Mouse (Mus musculus) urinary bladder, adult 2 months (tissue): ENCODE measurements around the gene Mfrp. TPM values are rescaled to one million over a fixed set of nuclear protein-coding genes. Genes with fewer than 3 reads are reported as not detected.

Experiments
- DNase-seq: peaks from one replicate; pipeline ENCODE4 v3.0.0; 2022; ENCODE audit warnings: low spot score
- polyA plus RNA-seq: library from polyadenylated mRNA; depleted of rRNA; stranded (reverse); fragments of >200 nt; gene quantifications from 2 replicates; pipeline ENCODE4 v1.2.3, GENCODE M21; 2012; rRNA removed

Mfrp gene
- polyA plus RNA-seq, 1 experiment: 0.21 TPM

DNA sequence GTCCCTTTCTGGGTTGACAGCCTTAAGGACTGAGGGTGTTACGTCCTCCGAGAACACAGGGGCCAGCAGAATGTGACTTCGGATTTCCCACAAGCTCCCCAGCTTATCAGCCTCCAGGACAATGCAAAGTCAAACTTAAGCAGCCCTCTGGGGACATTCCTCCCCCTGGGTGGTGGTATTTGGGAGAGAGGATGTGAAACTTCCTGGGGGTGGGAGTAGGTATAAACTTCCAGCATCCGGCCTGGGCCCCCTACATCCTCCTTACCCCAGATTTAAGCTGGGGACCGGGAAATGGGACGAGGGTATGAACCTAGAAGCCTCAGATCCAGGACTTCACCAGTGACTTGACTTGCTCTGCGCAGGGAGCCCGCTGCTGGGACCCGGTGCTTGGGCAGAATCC, 28.1 kb downstream of the Mfrp start:
- no peak for DNase-seq

DNA sequence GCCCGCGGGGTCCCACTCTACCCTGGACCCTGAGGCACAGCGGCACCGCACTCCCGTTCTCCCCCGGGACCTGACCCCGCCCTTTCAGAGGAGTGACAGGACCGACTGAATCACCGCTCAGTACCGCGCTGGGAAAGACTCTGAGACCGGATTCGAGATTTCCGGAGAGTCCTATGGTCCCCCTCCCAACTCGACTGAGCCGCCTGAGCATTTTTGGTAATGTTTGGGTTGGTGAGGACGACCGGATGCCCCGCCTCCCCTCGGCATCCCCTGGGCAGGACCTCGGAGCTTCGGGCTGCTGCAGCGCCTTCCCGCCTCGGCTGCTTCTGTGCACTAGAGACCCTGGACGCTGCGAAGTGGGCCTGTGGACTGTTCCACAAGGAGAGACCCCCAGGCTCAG, 28.5 kb downstream of the Mfrp start:
- DNase-seq: no peak

DNA sequence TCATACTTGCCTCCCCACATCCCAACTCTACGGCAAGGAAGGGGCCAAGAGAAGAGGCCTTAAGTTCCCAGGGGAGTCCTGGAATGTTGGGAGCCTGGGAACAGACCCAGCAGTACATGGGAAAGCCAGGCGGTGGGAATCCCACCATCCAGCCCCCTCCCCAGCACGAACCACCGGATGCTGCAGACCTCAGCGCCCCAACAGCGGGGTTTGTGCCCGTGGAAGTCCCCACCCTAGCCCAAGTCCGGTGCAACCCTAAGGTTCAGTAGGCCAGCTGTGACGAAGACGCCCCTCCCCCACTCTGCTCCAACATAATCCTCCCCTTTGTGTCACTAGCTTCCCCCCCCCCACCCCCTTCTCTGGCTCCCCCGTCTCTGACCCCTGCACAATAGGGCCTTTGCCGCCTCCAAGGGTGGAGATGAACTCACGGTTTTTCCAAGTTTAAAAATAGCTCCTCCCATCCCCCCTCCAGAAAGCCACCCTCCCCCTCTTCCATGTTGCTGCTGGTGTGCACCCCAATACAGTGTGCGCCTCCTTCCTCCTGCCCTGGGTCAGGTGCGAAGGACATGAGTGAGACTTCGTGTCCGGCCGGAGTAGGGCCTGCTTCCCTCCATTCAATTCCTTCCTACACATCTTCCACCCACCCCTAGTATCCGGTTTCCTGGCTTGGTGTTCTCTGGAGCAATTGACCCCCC, 29.2 kb downstream of the Mfrp start:
- DNase-seq: no peak

DNA sequence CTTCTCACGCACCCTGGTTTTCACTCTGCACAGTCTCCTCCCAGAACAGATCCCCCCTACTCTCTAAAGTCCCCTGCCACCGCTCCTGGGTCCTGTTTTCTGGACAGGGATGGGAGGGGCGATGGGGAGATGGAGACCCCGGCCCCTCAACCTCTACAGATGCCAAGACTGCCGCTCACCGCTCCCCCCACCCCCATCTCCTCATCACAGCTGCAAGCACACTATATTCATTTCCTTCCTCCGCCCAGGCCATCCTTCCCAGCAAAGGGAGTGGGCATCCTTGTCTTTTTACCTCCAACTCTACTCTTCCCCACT, 29.7 kb downstream of the Mfrp start:
- DNase-seq: no peak

DNA sequence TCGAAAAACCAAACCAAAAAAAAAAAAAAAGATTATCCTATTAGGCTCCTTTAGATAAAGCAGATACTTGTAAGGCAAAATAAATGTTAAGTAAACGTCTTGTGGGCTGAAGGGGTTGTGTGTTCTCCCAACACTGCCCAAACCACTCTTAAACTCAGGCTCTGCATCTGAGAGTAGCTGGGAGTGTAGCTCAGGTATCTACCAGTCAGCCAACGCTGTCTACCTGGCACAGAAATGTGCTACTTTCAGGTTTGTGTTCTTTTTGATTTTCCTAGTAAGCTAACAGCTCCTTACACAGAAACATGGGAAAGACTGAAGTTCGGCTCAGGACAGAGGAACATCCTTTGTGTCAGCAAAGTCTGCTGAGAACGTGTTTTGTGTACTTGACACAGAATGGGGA, 30.7 kb downstream of the Mfrp start:
- DNase-seq: no peak

DNA sequence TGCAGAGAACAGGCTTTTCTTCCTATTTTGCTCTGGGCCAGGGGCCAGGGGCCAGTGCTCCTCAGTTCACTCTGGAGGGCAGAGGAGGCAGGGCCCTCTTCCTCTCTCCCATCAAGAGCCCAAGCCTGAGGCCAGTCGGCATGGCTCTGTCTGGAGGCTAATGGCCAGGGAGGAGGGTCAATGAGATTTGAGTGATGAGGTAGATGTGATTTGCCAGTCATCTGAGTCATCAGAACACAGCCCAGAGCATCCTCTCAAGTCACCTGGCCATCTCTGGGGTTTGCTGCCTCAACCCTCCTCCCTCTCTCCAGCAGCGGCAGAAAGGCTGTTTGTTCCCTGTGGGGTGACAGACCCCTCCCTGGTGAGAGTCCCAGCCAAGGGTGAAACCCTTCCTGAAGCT, 31.8 kb downstream of the Mfrp start:
- DNase-seq: no peak

DNA sequence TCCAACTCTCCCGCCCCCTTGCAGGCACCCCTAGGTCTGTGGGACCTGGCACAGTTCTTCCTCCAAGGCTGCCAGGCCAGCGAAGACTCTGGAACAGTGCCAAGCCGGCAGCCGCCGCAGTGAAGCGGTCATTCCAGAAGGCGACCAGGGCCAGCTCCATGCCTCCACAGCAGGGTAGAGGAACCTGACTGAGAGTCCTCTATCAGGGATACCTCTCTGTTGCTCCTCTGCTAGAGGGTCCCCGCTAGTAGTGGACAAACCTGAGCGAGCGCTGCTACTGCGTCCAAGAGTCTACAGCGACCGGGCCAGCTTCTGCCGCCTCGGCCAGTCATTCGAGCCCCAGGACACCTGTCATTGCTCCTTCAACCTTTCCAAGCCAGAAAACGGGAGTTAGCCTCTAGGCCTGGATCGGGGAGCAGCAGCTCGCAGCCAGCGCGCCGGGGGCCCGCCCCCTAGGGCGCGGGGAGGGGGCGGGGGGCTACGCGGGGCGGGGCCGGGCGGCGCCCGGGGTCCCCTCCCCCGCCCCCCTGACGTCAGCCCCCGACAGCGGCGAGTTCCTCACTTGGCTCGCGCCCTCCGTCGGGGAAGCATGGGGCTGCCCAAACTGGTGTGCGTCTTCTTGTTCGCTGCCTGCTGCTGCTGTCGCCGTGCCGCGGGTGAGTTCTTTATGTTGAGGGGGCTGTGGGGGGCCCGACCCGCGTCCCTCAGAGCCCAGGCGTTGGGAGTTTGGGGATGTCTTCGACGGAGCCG, 32.7 kb downstream of the Mfrp start, which contains the start of gene Mcam:
Mcam (plus strand) TSS at position 369 of the 750 bp plus-strand sequence.
- DNase-seq: peak; percentile 56

DNA sequence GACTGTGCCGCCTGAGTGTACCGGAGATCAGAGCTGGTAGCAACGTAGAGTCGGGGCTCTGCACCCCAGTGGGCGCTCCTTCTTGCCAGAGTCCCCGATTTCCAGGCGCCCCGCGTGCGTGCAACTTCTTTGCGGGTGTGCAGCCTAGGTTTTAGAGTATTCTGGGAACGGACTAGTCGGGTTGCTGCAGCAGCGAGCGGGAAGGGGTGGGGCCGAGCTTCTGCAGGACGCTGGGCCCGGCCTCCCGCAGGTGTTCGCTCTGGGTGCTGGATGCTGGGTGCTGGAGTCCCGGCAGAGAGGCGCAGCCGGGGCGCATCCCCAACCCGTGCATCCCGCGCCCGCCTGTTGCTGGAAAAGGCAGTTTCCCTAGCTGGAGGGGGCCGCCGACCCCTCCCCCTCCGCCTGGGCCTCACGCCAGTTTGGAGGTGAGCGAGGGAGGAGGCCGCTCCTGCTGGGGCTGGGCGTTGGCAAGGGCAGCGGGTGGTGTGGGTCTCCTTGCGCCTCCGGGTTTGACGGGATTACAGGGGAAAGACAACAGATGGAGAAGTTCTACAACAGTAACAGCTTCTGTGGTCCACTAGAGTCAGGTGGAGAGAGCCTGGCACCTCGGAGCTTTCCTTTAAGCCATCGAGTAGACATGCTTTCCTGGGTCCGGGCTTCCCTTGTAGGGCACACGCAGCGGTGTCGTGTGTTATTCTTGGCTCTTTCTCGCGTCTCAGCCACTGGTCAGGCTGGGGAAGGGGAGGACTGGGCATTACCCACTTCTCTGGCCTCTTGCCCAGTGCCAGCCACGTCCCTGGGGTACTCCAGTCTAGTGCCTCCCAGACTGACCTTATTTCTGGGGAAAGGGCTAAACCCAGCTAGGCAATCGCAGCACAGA, 33.6 kb downstream of the Mfrp start:
- DNase-seq: peak; percentile 75

DNA sequence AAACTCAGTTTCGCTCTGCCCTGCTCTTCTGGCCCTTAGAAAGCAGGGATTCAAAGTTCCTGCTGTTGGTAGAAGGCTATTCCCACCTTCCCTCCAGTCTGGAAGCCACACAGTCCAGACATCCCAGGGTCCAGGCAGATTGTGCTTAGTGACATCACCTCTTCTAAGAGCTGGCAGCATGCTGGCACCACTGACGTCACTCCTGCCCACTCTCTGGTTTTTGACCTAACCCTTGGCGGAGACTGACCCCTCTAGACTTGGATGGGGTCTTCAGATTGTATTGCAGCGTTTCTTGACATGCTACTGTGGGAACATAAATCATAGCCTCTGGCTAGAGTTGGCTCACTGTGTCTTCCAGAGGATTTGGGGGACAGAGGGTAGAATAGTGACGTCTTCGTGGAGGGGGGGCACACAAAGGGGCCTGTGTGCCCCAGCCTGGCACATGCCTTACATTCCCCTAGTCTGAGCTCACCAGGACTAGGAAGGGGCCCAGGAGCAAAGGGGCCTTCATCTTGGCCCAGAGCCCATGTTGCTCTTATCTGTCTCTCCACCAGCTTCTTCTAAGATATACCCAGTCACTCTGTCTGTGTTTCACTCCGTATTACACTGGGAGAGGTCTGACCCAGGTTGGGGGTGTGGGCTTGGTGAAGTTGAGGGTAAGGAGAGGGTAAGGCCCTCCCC, 34.3 kb downstream of the Mfrp start:
- no peak for DNase-seq

DNA sequence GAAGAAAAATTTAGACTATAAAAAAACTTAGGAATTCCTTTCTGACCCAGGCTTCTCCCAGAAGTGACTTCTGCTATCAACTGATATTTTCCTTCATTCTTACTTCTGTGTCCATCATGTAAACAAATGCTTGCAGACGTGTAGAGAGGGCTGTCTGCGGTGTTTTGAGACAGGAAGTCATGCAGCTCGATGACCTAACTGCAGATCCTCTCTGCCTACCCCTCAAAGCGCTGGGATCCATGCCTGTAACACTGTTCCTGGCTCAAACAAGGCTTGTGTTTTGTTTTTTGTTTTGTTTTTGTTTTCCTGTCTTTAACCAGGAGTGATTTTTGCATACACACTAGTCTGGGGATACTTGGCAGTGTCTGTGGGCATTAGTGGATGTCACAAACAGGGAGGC, 36.3 kb downstream of the Mfrp start:
- DNase-seq: no peak

DNA sequence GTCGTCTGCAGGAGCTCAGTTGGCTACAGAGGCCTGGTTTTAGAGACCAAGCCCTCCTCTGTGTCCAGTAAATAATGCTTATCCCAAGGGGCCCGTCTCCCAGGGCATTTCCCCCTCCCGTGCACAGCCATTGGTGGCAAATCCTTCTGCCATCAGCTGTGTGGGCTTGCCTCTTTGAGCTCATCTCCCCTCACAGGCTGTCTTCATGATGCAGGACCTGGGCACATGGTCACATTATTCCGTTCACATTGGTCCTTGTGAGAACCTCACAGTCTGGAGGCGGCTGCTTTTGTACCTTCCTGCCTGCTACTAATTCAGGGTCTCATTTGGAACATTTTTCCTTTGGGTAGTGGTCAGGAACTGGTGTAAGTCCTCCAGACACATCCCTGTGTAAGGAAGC, 40.4 kb downstream of the Mfrp start:
- DNase-seq: no peak

DNA sequence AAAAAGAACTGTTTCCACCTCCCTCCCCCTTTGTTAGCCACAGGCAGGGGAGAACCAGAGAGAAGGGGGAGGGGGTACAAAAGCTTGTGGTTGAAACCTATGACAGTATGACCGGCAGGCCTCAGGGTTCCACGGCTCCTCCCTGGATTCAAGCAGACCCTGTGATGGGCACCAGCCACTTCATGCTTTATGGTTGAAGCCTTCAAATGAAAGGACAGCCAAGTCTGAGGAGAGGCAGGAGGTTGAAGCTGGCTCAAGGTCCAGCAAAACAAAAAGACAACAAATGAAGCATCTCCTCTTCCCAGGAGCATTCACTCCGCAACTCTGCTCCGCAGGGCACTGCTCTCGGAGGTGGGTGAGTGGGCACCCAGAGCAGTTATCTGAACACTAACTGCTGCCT, 41.9 kb downstream of the Mfrp start:
- DNase-seq: no peak

DNA sequence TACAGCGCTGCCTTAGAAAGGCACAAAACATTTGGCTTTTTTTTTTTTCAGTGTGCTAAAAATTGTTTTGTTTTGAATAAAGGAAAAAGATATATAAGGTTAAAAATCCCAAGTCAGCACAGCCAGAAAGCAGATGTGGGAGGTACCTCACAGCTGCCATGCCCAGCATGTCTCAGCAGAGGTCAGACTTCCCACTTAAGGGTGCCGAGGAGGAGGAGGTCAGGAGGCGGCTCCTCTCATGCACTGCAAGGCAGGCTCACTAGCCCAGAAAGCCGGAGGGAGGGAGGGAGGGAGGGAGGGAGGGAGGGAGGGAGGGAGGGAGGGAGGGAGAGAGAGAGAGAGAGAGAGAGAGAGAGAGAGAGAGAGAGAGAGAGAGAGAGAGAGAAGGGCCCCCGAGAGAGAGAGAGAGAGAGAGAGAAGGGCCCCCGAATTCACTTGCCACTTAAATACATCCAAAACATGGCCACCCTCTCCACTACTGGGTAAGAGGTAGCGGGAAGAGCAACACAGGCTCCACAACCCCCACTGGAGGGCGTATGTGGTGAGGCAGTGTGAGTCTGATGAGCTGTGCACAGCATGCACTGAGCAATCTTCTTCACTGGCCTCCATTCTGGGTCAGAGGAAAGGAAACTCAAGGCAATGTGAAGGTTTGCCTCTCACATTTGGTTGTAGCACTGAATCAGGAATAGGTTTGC, 42.6 kb downstream of the Mfrp start:
- no peak for DNase-seq

DNA sequence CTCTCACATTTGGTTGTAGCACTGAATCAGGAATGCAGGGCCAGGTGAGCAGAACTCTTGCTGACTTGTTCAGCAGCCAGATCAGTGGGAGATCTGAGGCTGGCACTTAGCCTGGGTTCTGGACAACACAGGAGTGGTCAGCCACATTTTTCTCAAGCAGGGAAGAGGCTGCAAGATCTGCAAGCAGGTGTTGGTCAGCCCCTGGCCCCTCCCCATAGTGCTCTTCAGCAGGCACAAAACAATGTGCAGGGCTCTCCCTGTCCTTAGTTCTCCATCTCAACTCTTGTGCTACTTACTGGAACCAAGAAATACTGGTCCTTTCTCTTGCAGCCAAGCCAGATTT, 43.2 kb downstream of the Mfrp start:
- DNase-seq: no peak

DNA sequence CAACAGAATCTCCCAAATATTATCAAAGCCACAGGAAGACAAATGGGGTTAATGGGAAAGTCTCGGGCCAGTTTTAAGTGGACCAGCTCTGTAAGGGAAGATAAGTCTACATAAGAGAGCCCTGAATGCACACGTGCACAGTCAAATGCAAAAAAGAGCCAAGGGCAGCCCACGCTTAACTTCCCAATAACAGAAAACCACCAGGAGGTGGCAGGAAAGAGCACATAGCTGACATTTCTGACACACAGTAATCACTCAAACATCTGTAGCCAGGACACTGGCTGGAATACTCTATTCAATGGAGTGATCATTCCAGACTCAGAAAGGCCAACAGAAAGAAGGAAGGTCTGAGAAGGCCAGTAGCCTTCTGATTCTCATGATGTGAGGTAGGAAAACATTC, 45.8 kb downstream of the Mfrp start:
- DNase-seq: no peak

Other genes starting within 250 kb of the Mfrp start
- gene Thy1, start 58.3 kb upstream of the Mfrp start, polyA plus RNA-seq: 93.6 and 128 TPM in 2 replicates
- gene Usp2, start 34.7 kb upstream of the Mfrp start, polyA plus RNA-seq: 5.8 and 12.5 TPM in 2 replicates
- gene C1qtnf5, start 5.5 kb downstream of the Mfrp start, polyA plus RNA-seq: 27.2 and 31.4 TPM in 2 replicates
- 0.27 and 0.36 TPM in 2 replicates for gene Gm49380, start 11.8 kb downstream of the Mfrp start, polyA plus RNA-seq
- 14.5 and 20.5 TPM in 2 replicates for gene Rnf26, start 11.8 kb downstream of the Mfrp start, polyA plus RNA-seq
- gene Mcam, start 32.7 kb downstream of the Mfrp start, polyA plus RNA-seq: 182 and 219 TPM in 2 replicates
- gene Cbl, start 132.3 kb downstream of the Mfrp start, polyA plus RNA-seq: 14.9 and 16.0 TPM in 2 replicates
- not detected in 2 replicates for gene Ccdc153, start 138.9 kb downstream of the Mfrp start, polyA plus RNA-seq
- 0.21 and 0.24 TPM in 2 replicates for gene Pdzd3, start 149.7 kb downstream of the Mfrp start, polyA plus RNA-seq
- gene Nlrx1, start 166.9 kb downstream of the Mfrp start, polyA plus RNA-seq: 9.6 and 13.0 TPM in 2 replicates
- gene Abcg4, start 186.9 kb downstream of the Mfrp start, polyA plus RNA-seq: 7.6 and 8.9 TPM in 2 replicates
- 20.2 and 22.7 TPM in 2 replicates for gene Hinfp, start 203.9 kb downstream of the Mfrp start, polyA plus RNA-seq
- 30.5 and 31.4 TPM in 2 replicates for gene C2cd2l, start 218.6 kb downstream of the Mfrp start, polyA plus RNA-seq
- gene Dpagt1, start 224.3 kb downstream of the Mfrp start, polyA plus RNA-seq: 24.7 and 25.8 TPM in 2 replicates
- gene H2afx, start 233.0 kb downstream of the Mfrp start, polyA plus RNA-seq: 19.8 and 22.1 TPM in 2 replicates
- gene Hmbs, start 242.5 kb downstream of the Mfrp start, polyA plus RNA-seq: 34.4 and 40.7 TPM in 2 replicates